Mouse (Mus musculus) liver, embryonic 14.5 days (tissue): ENCODE measurements around the gene Tbc1d10c. TPM values are rescaled to one million over a fixed set of nuclear protein-coding genes. Genes with fewer than 3 reads are reported as not detected.

Source experiments
- ATAC-seq: fragments of 200-750 bp; cut with Nextera tagmentation; 2 replicates; pipeline ENCODE4 v1.8.0; 2017; ENCODE audit warnings: moderate number of reproducible peaks, mild to moderate bottlenecking, moderate library complexity; ENCODE audit not compliant: insufficient read depth
- DNase-seq, 3 experiments: peaks; one replicate each; pipeline ENCODE4 v3.0.0-alpha.2; 2012 to 2013; ENCODE audit warnings: low read depth in 3 of 3, low spot score in 3 of 3
- H3K27ac ChIP-seq: fragments of 300-500 bp; sonication (generic); 2 replicates; pipeline ENCODE4 v1.5.1; 2014; ENCODE audit warnings: moderate library complexity, mild to moderate bottlenecking, control low read depth, inconsistent platforms
- H3K27me3 ChIP-seq: fragments of 300-500 bp; sonication (generic); 2 replicates; pipeline ENCODE4 v1.6.1; 2014; ENCODE audit warnings: mild to moderate bottlenecking, low read length, moderate library complexity; ENCODE audit not compliant: control insufficient read depth, insufficient read depth
- H3K36me3 ChIP-seq: fragments of 300-500 bp; sonication (generic); replicated peaks from 2 replicates; pipeline ENCODE4 v1.6.1; 2014; ENCODE audit warnings: low read depth; ENCODE audit not compliant: control insufficient read depth, insufficient read depth
- H3K4me1 ChIP-seq, 2 experiments: fragments of 200-500 bp in 1 of 2; fragments of 300-500 bp in 1 of 2; sonication (generic) in 1 of 2; replicated peaks; 2 replicates each; pipeline ENCODE4 v1.6.1; 2012 to 2014; ENCODE audit warnings: antibody characterized with exemption in 1 of 2, inconsistent platforms in 1 of 2, low read length in 1 of 2; ENCODE audit not compliant: control insufficient read depth in 2 of 2, insufficient read depth in 2 of 2
- H3K4me2 ChIP-seq: fragments of 300-500 bp; sonication (generic); 2 replicates; pipeline ENCODE4 v1.6.1; 2014; ENCODE audit warnings: low read depth, mild to moderate bottlenecking, control low read depth, moderate library complexity
- H3K4me3 ChIP-seq, 2 experiments: fragments of 200-500 bp in 1 of 2; fragments of 300-500 bp in 1 of 2; sonication (generic) in 1 of 2; 2 replicates each; pipeline ENCODE4 v1.5.1; 2012 to 2014; ENCODE audit warnings: low read depth in 2 of 2, low read length in 2 of 2, mild to moderate bottlenecking in 2 of 2, control low read depth in 1 of 2, inconsistent platforms in 1 of 2, moderate library complexity in 1 of 2; ENCODE audit not compliant: insufficient read depth in 1 of 2
- H3K9ac ChIP-seq: fragments of 300-500 bp; sonication (generic); replicated peaks from 2 replicates; pipeline ENCODE4 v1.6.1; 2014; ENCODE audit warnings: mild to moderate bottlenecking, control low read depth, moderate library complexity
- H3K9me3 ChIP-seq: fragments of 300-500 bp; sonication (generic); 2 replicates; pipeline ENCODE4 v1.6.1; 2016; ENCODE audit warnings: low read length, mixed read lengths; ENCODE audit not compliant: control insufficient read depth
- CTCF ChIP-seq: IDR thresholded peaks from 2 replicates; pipeline ENCODE4 v1.5.1; 2016; ENCODE audit warnings: antibody characterized with exemption, low read depth, control low read depth
- EP300 ChIP-seq: IDR thresholded peaks from 2 replicates; pipeline ENCODE4 v1.6.1; 2016; ENCODE audit warnings: antibody characterized with exemption, low read depth
- WGBS: fragments of 180-500 bp; shearing (Covaris S2); extraction: QIAGEN DNeasy Blood & Tissue Kit; methylation state at CpG from one replicate; pipeline ENCODE4 v1.1.7; 2014; ENCODE audit not compliant: insufficient replicate concordance; 5-methylcytosine and 5-hydroxymethylcytosine counted together
- polyA plus RNA-seq, 2 experiments: library from polyadenylated mRNA; depleted of rRNA in 1 of 2; stranded (reverse) in 1 of 2; unstranded in 1 of 2; fragments of >200 nt; fragmentation: Nextera tagmentation in 1 of 2; extraction: Ambion mirVana in 1 of 2; gene quantifications; 2 replicates each; pipeline versions ENCODE4 v1.2.1 to v1.2.3; 2012 to 2014

The Tbc1d10c gene
- polyA plus RNA-seq, 2 experiments = 2.5 to 2.6 TPM

DNA sequence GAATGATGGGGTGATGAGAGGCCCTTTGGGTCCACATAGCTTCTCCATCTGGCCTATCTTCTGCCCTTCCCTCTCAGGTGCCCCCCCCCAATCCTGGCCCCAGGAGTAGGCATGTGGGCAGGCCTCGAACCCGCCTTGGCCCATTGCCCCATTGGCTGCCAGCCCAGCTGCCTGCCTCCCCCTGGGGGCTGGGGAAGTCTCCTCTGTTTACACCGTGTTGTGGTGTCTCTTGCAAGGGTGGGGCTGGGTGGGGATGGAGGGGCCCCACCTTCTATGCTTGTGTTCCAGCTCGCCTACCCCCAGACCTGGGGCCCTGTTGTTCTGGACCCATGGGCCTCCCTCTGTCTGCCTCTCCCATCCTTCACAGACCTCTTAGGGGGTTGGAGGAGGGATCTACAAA lies 29.3 kb upstream of the Tbc1d10c start:
- H3K9ac ChIP-seq = no peak overlapping the region
- DNase-seq = no peak
- no peaks in the 10 kb centered on the region for H3K36me3 ChIP-seq
- no peak overlapping the region for H3K4me3 ChIP-seq
- H3K4me2 ChIP-seq = no peak overlapping the region
- 35% methylated on average over 4 of the region's 4 CpGs for WGBS
- H3K4me1 ChIP-seq = peaks cover 0 to 10% of the 10 kb centered on the region in 2 experiments; a peak in 3 of 4 replicates
- TF ChIP-seq CTCF (no peak), EP300 (no peak)
- no peaks in the 10 kb centered on the region for H3K9me3 ChIP-seq
- peaks cover 27% of the 10 kb centered on the region for H3K27me3 ChIP-seq
- peak; percentile 15; the same call in 1 of the 2 replicates for ATAC-seq
- no peak overlapping the region for H3K27ac ChIP-seq

DNA sequence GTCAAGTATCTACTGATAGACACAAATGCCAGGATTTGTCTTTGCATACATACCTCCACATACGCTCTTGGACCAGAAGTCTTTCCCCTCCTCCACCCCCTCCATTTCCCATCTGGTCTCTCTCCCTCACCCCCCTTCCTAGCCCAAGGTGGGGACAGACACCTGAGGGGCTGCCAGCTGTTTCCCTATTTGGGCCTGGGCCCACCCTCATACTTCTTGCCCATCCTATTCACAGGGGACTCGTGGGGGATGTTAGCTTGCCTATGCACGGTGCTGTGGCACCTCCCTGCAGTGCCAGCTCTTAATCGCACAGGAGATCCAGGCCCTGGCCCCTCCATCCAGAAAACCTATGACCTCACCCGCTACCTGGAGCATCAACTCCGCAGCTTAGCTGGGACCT lies 28.9 kb upstream of the Tbc1d10c start:
- 72% methylated on average over 6 of the region's 6 CpGs for WGBS
- no peak overlapping the region for H3K4me2 ChIP-seq

DNA sequence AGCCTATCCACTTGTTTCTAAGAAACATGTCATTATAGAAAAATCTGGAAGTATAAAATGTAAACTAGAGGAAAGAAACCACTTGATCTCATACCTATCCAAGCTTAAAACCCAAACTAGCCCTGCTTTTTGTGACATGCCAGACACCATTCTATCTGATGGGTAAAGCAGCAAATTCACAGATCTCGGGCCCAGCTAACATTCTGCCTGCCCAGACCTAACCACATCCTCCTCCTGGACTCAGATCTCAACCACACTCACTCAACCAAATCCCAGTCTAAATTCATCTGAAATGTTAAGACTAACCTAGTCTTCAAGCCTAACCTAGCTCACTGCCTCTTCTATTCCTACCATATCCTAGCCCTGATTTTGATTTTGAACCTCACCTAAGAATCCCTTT lies 27.7 kb upstream of the Tbc1d10c start:
- H3K4me2 ChIP-seq = no peak overlapping the region
- ATAC-seq (no peak), DNase-seq (no peak)
- no peak overlapping the region for H3K27ac ChIP-seq
- no peaks in the 10 kb centered on the region for H3K9me3 ChIP-seq
- TF ChIP-seq EP300 = no peak
- TF ChIP-seq CTCF = no peak
- no peaks in the 10 kb centered on the region for H3K36me3 ChIP-seq
- H3K9ac ChIP-seq = no peak overlapping the region
- H3K27me3 ChIP-seq = peaks cover 43% of the 10 kb centered on the region
- WGBS = 14% methylated on average over 1 of the region's 1 CpGs
- peaks cover 0 to 11% of the 10 kb centered on the region in 2 experiments; a peak in 3 of 4 replicates for H3K4me1 ChIP-seq
- no peak overlapping the region for H3K4me3 ChIP-seq

More for the DNA sequence above, 28.9 kb upstream of the Tbc1d10c start:
- Histone ChIP-seq H3K9ac (no peak overlapping the region), H3K36me3 (no peaks in the 10 kb centered on the region), H3K4me1 (peaks cover 0 to 10% of the 10 kb centered on the region in 2 experiments; a peak in 3 of 4 replicates), H3K27me3 (peaks cover 31% of the 10 kb centered on the region), H3K27ac (no peak overlapping the region), H3K4me3 (no peak overlapping the region), H3K9me3 (no peaks in the 10 kb centered on the region)
- ATAC-seq = no peak
- no peak for DNase-seq
- TF ChIP-seq CTCF (no peak), EP300 (no peak)

DNA sequence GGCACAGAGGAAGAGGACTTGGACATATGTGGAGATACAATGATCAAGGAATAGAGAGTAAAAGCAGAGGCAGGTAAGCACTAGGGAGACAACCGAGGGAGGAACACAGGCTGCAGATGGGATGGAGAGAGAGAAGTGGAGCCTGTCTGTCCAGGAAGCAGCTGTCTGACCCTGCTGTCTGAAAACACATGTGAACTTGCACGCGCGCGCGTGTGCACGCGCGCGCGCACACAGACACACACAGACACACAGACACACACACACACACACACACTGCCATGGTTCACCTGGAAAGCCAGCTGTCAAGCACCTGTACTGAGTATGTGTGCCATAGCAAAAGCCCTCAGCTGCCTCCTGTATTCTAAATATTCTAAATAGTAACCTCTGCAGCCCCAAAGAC lies 27.2 kb upstream of the Tbc1d10c start:
- Histone ChIP-seq H3K4me3 (no peak overlapping the region), H3K9ac (no peak overlapping the region), H3K27ac (no peak overlapping the region), H3K4me1 (peaks cover 0 to 12% of the 10 kb centered on the region in 2 experiments; a peak in 3 of 4 replicates), H3K9me3 (no peaks in the 10 kb centered on the region), H3K36me3 (no peaks in the 10 kb centered on the region), H3K27me3 (peaks cover 48% of the 10 kb centered on the region), H3K4me2 (no peak overlapping the region)
- no peak for TF ChIP-seq EP300
- no peak for TF ChIP-seq CTCF
- ATAC-seq (no peak), DNase-seq (no peak)
- whole genome bisulfite sequencing = 81% methylated on average over 11 of the region's 11 CpGs

DNA sequence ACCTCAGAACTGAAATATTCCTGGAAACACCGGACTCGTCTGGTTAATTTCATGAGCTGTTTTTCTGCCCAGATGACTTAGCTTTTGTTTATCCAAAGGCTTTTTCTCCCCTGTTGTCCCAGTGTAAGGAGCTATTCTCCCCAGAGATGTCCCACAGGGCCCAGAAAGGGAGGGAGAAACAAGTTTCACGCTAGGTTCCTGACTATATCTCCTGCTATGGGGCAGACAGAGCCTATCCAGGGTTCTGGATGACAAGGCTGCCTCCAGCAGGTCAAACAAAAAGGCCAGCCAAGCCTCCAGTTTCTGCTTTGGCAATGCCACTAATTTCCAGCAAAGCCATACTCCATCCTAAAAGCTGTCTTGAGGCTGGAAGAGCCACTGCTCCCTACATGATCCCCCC lies 26.8 kb upstream of the Tbc1d10c start:
- TF ChIP-seq CTCF (no peak), EP300 (no peak)
- Histone ChIP-seq H3K4me1 (peaks cover 0 to 14% of the 10 kb centered on the region in 2 experiments; a peak in 3 of 4 replicates), H3K27ac (no peak overlapping the region), H3K9me3 (no peaks in the 10 kb centered on the region), H3K4me2 (no peak overlapping the region), H3K4me3 (no peak overlapping the region), H3K36me3 (no peaks in the 10 kb centered on the region), H3K27me3 (peaks cover 52% of the 10 kb centered on the region), H3K9ac (no peak overlapping the region)
- DNase-seq (no peak), ATAC-seq (no peak)
- WGBS = 56% methylated on average over 3 of the region's 3 CpGs
